Mouse (Mus musculus) neural tube, embryonic 15.5 days (tissue): ENCODE measurements around the gene Atxn1. TPM values are rescaled to one million over a fixed set of nuclear protein-coding genes. Genes with fewer than 3 reads are reported as not detected.
A peak's percentile ranks its signal among the peaks of the same experiment; 100 is the strongest.

Experiments used
- ATAC-seq: fragments of 200-750 bp; cut with Nextera tagmentation; 2 replicates; pipeline ENCODE4 v1.8.0; 2017; ENCODE audit warnings: mild to moderate bottlenecking, moderate TSS enrichment, moderate library complexity; ENCODE audit not compliant: low FRiP score
- H3K27ac ChIP-seq: fragments of 300-500 bp; sonication (generic); replicated peaks from 2 replicates; pipeline ENCODE4 v1.5.1; 2015; ENCODE audit warnings: mild to moderate bottlenecking, inconsistent platforms
- H3K27me3 ChIP-seq: fragments of 300-500 bp; sonication (generic); replicated peaks from 2 replicates; pipeline ENCODE4 v1.6.1; 2015; ENCODE audit warnings: inconsistent platforms
- H3K36me3 ChIP-seq: fragments of 300-500 bp; sonication (generic); 2 replicates; pipeline ENCODE4 v1.6.1; 2015; ENCODE audit warnings: inconsistent platforms
- H3K4me1 ChIP-seq: fragments of 300-500 bp; sonication (generic); 2 replicates; pipeline ENCODE4 v1.6.1; 2015; ENCODE audit warnings: inconsistent platforms
- H3K4me2 ChIP-seq: fragments of 300-500 bp; sonication (generic); 2 replicates; pipeline ENCODE4 v1.6.1; 2015; ENCODE audit warnings: inconsistent platforms, mild to moderate bottlenecking, moderate library complexity
- H3K4me3 ChIP-seq: fragments of 300-500 bp; sonication (generic); replicated peaks from 2 replicates; pipeline ENCODE4 v1.5.1; 2015; ENCODE audit warnings: mild to moderate bottlenecking, inconsistent platforms
- H3K9ac ChIP-seq: fragments of 300-500 bp; sonication (generic); replicated peaks from 2 replicates; pipeline ENCODE4 v1.6.1; 2015; ENCODE audit warnings: mild to moderate bottlenecking, inconsistent platforms
- H3K9me3 ChIP-seq: fragments of 300-500 bp; sonication (generic); replicated peaks from 2 replicates; pipeline ENCODE4 v1.6.1; 2016; ENCODE audit warnings: inconsistent platforms
- WGBS: fragments of 180-500 bp; shearing (Covaris S2); methylation state at CpG from one replicate; pipeline ENCODE4 v1.1.7; 2015; ENCODE audit warnings: mixed read lengths; 5-methylcytosine and 5-hydroxymethylcytosine counted together
- polyA plus RNA-seq: library from polyadenylated mRNA; unstranded; fragments of >200 nt; fragmentation: Nextera tagmentation; extraction: Ambion mirVana; gene quantifications from 2 replicates; pipeline ENCODE4 v1.2.1, GENCODE M21; 2015

The Atxn1 gene
- polyA plus RNA-seq = 9.4 and 9.5 TPM in 2 replicates

- peaks cover 43% of the 10 kb centered on the region for H3K4me1 ChIP-seq
- H3K27me3 ChIP-seq = 0 out of 2 replicates have a peak, but pooled peaks cover 3% of the 10 kb centered on the region
- WGBS = under 1% methylated on average over 48 of the region's 53 CpGs
- peak within 1 kb of the TSS; percentile 92 for H3K4me2 ChIP-seq
- no peaks in the 10 kb centered on the region for H3K36me3 ChIP-seq
- peak within 1 kb of the TSS; percentile 97 for H3K27ac ChIP-seq
- peak within 1 kb of the TSS; percentile 83 for H3K9ac ChIP-seq
- H3K4me3 ChIP-seq = peak within 1 kb of the TSS; percentile 83
- no peaks in the 10 kb centered on the region for H3K9me3 ChIP-seq
- ATAC-seq = peak; percentile 80
These were observed at the start of gene Atxn1 for GRCm38 (mm10) chr13:45964853-45965593. Gene Atxn1, minus strand, starts transcription at chr13:45965008.

GRCm38 (mm10) chr13:46011232-46011631 is 46.4 kb upstream of the Atxn1 start:
- no peak for ATAC-seq
- H3K4me2 ChIP-seq = no peak overlapping the region

GRCm38 (mm10) chr13:46010075-46010474 is 45.3 kb upstream of the Atxn1 start:
- ATAC-seq = no peak

More at GRCm38 (mm10) chr13:46011232-46011631, 46.4 kb upstream of the Atxn1 start:
- H3K9ac ChIP-seq = no peak overlapping the region
- no peaks in the 10 kb centered on the region for H3K9me3 ChIP-seq
- peaks cover 22% of the 10 kb centered on the region for H3K4me1 ChIP-seq
- H3K36me3 ChIP-seq = no peaks in the 10 kb centered on the region
- WGBS = 42% methylated on average over 9 of the region's 9 CpGs
- H3K27ac ChIP-seq = no peak overlapping the region
- no peak overlapping the region for H3K4me3 ChIP-seq
- H3K27me3 ChIP-seq = no peaks in the 10 kb centered on the region

DNA sequence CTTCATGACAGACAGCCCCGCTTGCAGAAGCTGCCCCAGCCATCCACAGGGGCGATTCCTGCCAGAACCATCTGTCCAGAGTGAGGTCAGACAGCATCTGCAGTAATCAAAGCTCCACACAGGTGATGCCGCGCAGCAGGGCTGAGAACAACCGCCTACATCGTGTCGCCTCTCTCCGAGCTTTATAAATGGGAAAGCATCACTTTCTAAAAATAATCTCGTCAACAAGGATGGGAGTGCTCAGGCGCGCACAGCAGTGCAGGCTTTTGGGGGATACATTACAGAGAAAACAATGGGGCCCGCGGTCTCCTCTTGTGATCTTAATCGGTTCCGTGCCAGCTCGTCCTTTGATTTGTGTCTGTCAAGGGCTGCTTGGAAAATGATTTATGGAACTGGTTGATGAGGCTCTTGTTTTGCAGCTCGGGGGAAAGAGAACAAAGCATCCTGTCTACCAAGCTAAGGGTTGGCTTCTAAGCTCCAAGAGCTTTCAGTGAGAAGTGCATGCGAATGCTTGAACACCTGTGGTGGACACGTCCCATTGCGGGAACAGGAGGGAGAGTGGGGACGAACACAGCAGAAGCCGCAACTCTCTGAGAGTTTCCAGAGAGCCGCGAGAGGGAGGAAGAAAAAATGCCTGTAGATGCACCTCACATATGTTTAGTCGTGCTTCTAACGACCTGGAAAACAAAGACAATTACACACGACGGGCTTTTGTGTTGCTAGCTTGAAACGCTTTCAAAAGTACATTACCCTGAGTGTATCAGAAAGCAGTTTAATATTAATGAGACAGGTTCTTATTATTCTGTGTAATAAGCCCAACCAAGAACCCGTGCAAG is 44.2 kb upstream of the Atxn1 start:
- Histone ChIP-seq H3K4me2 (peak overlapping the region; percentile 53), H3K27me3 (no peaks in the 10 kb centered on the region), H3K36me3 (no peaks in the 10 kb centered on the region), H3K4me3 (peak overlapping the region; percentile 20), H3K9me3 (no peaks in the 10 kb centered on the region), H3K9ac (peak overlapping the region; percentile 1; the same call in 1 of the 2 replicates), H3K27ac (peak overlapping the region; percentile 69), H3K4me1 (peaks cover 30% of the 10 kb centered on the region)
- WGBS = 7% methylated on average over 30 of the region's 30 CpGs
- ATAC-seq = peak; percentile 54

More at GRCm38 (mm10) chr13:46010075-46010474, 45.3 kb upstream of the Atxn1 start:
- H3K27me3 ChIP-seq = no peaks in the 10 kb centered on the region
- no peaks in the 10 kb centered on the region for H3K9me3 ChIP-seq
- no peak overlapping the region for H3K4me2 ChIP-seq
- H3K36me3 ChIP-seq = no peaks in the 10 kb centered on the region
- 77% methylated on average over 12 of the region's 12 CpGs for WGBS
- no peak overlapping the region for H3K9ac ChIP-seq
- H3K27ac ChIP-seq = no peak overlapping the region
- no peak overlapping the region for H3K4me3 ChIP-seq
- H3K4me1 ChIP-seq = peaks cover 30% of the 10 kb centered on the region

DNA sequence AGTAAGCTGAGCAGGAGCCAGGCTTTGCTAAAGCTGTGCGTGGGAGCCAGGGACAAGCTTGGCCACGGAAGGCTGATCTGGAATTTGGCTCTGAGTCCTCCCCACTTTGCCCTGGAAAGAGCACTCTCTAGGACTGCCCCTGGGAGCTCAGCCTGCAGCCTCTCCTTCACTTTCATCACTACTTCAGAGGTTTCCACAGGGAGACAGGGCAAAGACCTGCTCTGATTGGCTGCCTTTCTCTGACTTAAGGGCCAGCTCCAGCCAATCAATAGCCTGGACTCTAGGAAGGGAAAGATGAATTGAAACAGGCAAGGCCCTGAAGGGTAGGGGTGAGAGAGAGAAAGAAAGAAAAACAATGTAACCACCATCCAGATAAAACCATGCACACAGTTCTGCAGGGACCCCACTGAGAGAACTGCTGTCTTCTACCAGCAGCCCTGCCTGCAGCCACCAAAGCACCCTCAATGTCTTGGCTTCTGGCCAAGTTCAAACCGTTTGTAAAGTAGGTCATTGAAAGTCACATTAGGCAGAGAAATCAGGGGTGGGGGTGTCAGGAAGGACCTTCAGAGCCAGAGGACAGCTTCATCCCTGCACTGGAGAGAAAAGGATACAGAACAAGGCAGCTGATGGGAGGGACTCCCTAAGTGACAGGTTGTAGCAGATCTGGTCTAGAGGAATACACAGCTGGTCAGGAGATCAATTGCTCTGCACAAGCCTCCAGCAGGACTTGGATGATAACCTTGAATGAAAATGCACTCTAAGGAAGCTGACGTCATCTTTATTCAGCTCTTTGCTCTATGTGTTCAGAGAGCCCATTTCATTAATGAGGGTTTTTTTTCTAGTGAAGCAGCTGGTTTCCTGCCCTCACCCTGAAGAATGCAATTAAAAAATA is 41.6 kb upstream of the Atxn1 start:
- Histone ChIP-seq H3K4me3 (no peak overlapping the region), H3K27ac (peak overlapping the region; percentile 65), H3K27me3 (no peaks in the 10 kb centered on the region), H3K4me2 (peak overlapping the region; percentile 43), H3K9me3 (no peaks in the 10 kb centered on the region), H3K4me1 (peaks cover 30% of the 10 kb centered on the region), H3K9ac (no peak overlapping the region), H3K36me3 (no peaks in the 10 kb centered on the region)
- peak; percentile 81 for ATAC-seq
- 9% methylated on average over 4 of the region's 4 CpGs for WGBS

- Histone ChIP-seq H3K9me3 (no peaks in the 10 kb centered on the region), H3K9ac (no peak overlapping the region), H3K4me3 (no peak overlapping the region), H3K36me3 (no peaks in the 10 kb centered on the region), H3K4me1 (peaks cover 30% of the 10 kb centered on the region), H3K4me2 (peak overlapping the region; percentile 43; the same call in 1 of the 2 replicates), H3K27me3 (no peaks in the 10 kb centered on the region), H3K27ac (0 out of 2 replicates have a peak overlapping the region, but pooled peaks have one; percentile 33)
- no peak for ATAC-seq
- 64% methylated on average over 7 of the region's 7 CpGs for WGBS
These were observed 40.8 kb upstream of the Atxn1 start for GRCm38 (mm10) chr13:46005656-46006055.

DNA sequence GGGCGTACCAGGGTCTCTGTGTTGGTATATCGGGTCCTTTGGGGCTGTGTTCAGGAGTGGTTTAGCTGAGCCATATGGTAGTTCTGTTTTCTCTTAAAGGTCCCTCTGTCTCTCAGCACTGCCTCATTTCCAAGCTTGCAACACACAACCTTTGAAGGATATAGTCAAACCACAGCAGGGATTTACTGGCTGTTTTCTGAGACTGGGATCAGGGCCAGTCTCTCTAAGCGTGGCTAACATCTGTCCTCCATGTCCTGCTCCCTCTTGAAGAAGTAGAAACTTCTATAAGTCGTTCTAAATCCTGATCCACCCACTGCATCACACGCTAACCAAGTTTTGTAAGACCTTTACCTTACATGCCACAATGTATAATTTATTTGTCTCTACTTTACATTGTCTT is 36.5 kb upstream of the Atxn1 start:
- Histone ChIP-seq H3K27me3 (no peaks in the 10 kb centered on the region), H3K4me2 (no peak overlapping the region), H3K9ac (no peak overlapping the region), H3K4me3 (no peak overlapping the region), H3K36me3 (no peaks in the 10 kb centered on the region), H3K9me3 (no peaks in the 10 kb centered on the region), H3K4me1 (peaks cover 9% of the 10 kb centered on the region), H3K27ac (no peak overlapping the region)
- WGBS = 87% methylated on average over 5 of the region's 5 CpGs
- no peak for ATAC-seq

DNA sequence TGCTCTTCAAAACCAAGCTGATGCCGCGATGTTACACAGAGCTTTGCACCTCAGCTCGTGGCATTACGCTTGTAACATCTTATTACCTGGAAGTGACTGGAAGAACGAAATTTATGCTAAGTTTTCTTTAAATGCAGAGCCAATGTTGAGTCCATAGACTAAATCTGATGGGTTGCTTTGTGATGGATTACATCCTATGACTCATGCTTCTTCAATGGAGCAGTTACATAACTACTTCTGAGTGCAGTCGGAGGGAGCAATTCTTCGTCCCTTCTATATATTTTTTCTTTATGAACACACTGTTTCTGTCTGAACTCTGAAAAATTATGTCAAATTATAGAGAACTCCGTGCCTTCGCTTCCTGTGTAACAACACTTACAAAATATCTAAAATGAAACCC is 28.1 kb upstream of the Atxn1 start:
- Histone ChIP-seq H3K9me3 (no peaks in the 10 kb centered on the region), H3K4me3 (no peak overlapping the region), H3K27ac (no peak overlapping the region), H3K36me3 (no peaks in the 10 kb centered on the region), H3K4me1 (no peaks in the 10 kb centered on the region), H3K9ac (no peak overlapping the region), H3K4me2 (no peak overlapping the region), H3K27me3 (no peaks in the 10 kb centered on the region)
- 89% methylated on average over 9 of the region's 9 CpGs for WGBS
- no peak for ATAC-seq

- Histone ChIP-seq H3K27ac (no peak overlapping the region), H3K36me3 (no peaks in the 10 kb centered on the region), H3K27me3 (no peaks in the 10 kb centered on the region), H3K4me3 (no peak overlapping the region), H3K9ac (no peak overlapping the region), H3K4me1 (no peaks in the 10 kb centered on the region), H3K9me3 (no peaks in the 10 kb centered on the region), H3K4me2 (no peak overlapping the region)
- ATAC-seq = no peak
- 68% methylated on average over 5 of the region's 5 CpGs for WGBS
These were observed 25.7 kb upstream of the Atxn1 start for GRCm38 (mm10) chr13:45990486-45990885.

- Histone ChIP-seq H3K27me3 (no peaks in the 10 kb centered on the region), H3K4me1 (no peaks in the 10 kb centered on the region), H3K4me2 (no peak overlapping the region), H3K27ac (no peak overlapping the region), H3K9ac (no peak overlapping the region), H3K9me3 (no peaks in the 10 kb centered on the region), H3K4me3 (no peak overlapping the region), H3K36me3 (no peaks in the 10 kb centered on the region)
- no peak for ATAC-seq
- WGBS = 34% methylated on average over 5 of the region's 5 CpGs
These were observed 14.4 kb upstream of the Atxn1 start for GRCm38 (mm10) chr13:45979246-45979645.

DNA sequence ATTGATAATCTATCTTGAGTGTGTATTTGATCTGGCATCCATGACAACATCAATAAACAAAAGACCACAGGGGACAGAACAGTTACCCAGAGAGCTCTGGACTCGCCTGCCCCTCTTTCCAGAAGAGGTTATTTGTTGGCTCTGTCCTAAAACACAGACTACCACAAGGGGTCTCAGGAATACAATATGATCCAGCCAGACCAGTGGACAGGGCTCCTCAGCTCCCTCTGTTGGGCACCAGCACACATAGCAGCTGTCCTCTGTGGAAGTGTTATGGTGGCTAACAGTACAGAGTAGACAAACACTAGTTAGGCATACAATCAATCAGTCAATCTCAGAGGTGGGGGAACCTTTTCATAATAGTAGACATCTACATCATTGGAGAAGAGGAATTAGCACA is 12.1 kb upstream of the Atxn1 start:
- Histone ChIP-seq H3K27me3 (no peaks in the 10 kb centered on the region), H3K27ac (no peak overlapping the region), H3K36me3 (no peaks in the 10 kb centered on the region), H3K9ac (no peak overlapping the region), H3K4me1 (no peaks in the 10 kb centered on the region), H3K4me2 (no peak overlapping the region), H3K4me3 (no peak overlapping the region), H3K9me3 (no peaks in the 10 kb centered on the region)
- no peak for ATAC-seq
- 31% methylated on average over 1 of the region's 1 CpGs for WGBS
